Mouse (Mus musculus): ENCODE data around the gene Chmp1a. TPM values are rescaled to one million over a fixed set of nuclear protein-coding genes. Genes with fewer than 3 reads are reported as not detected.

The Chmp1a gene
- total and polyA plus RNA-seq, 3 experiments = 67.5 to 83.2 (median 69.5) TPM

DNA sequence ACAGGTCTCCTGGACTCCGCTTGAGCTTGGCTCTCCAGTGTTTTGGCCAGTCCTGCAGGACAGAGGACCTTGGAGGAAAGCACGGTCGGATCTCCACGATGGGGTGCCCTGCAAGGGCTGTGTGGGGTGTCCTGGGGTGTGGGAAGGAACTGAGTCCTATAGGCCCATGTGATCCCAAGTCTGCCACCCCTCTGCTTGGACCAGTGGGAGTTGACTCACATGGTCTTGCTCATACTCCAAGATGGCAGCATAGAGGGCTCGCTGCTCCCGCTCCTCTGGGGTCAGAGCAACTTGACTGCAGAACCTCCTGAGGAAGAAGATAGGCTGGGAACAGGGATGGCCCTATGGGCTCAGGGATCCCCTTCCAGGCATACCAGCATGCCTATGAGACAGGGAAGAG, 35.2 kb upstream of the Chmp1a start:
- H3K36me3 ChIP-seq (replicated peaks in 1 of 2; ENCODE audit: control insufficient read depth in 1 of 2, insufficient read depth in 1 of 2, low read length in 1 of 2) = peaks cover 43 to 86% of the 10 kb centered on the region in 2 experiments
- H3K9ac ChIP-seq (ENCODE audit: insufficient read depth, low read depth) = no peak overlapping the region
- H3K4me3 ChIP-seq (replicated peaks in 1 of 3; ENCODE audit: low read depth in 2 of 3, low read length in 2 of 3, poor library complexity in 1 of 3) = no peak overlapping the region
- H3K27ac ChIP-seq (ENCODE audit: insufficient read depth, low read depth) = no peak overlapping the region
- no peak overlapping the region for H3K4me2 ChIP-seq (ENCODE audit: insufficient read depth, low read depth, poor library complexity, severe bottlenecking)
- in situ Hi-C loops (cut with MboI; ENCODE audit: low pct_ligation_motif_present, low pct_unique_long_range_greater_than_20kb, low sequenced_read_pairs) (loop anchor here (5.0 kb wide), 1 partner anchor 40 kb away; no protein-coding TSS in a partner anchor), dilution Hi-C loops (cut with MboI; ENCODE audit: extremely low pct_ligation_motif_present, extremely low pct_unique_long_range_greater_than_20kb, low sequenced_read_pairs) (no loop called here)
- no peaks in the 10 kb centered on the region for H3K27me3 ChIP-seq (replicated peaks)
- TF ChIP-seq ZKSCAN1 (IDR thresholded peaks at IDR 0.05; ENCODE audit: borderline replicate concordance, low read depth, low read length) = no peak
- no peak for TF ChIP-seq CHD2 (IDR thresholded peaks at IDR 0.05; ENCODE audit: low read length)
- no peak for TF ChIP-seq MXI1 (IDR thresholded peaks at IDR 0.05; ENCODE audit: low read depth, low read length)
- no peak for TF ChIP-seq RCOR1 (conservative IDR thresholded peaks at IDR 0.05; ENCODE audit: low read depth, low read length)
- no peak for TF ChIP-seq ELF1 (IDR thresholded peaks at IDR 0.05; ENCODE audit: low read depth, low read length)
- no peak for TF ChIP-seq BHLHE40 (IDR thresholded peaks at IDR 0.05; ENCODE audit: low read depth, low read length)
- no peak for TF ChIP-seq POLR2AphosphoS2 (IDR thresholded peaks at IDR 0.05; ENCODE audit: low read depth, low read length)
- TF ChIP-seq MAX (IDR thresholded peaks at IDR 0.05; ENCODE audit: low read length) = no peak
- TF ChIP-seq MAFK (IDR thresholded peaks at IDR 0.05; ENCODE audit: insufficient replicate concordance, low read length) = no peak
- no peak for TF ChIP-seq CTCF (conservative IDR thresholded peaks at IDR 0.05 in 1 of 2, IDR thresholded peaks at IDR 0.05 in 1 of 2; ENCODE audit: low read depth in 2 of 2, low read length in 2 of 2)
- TF ChIP-seq ETS1 (conservative IDR thresholded peaks at IDR 0.05; ENCODE audit: low read depth, low read length) = no peak
- no peak for TF ChIP-seq USF2 (conservative IDR thresholded peaks at IDR 0.05; ENCODE audit: low read depth, low read length)
- TF ChIP-seq TBP (conservative IDR thresholded peaks at IDR 0.05; ENCODE audit: low read depth, low read length) = no peak
- no peak for TF ChIP-seq UBTF (IDR thresholded peaks at IDR 0.05; ENCODE audit: low read depth, low read length)
- no peak for TF ChIP-seq JUND (conservative IDR thresholded peaks at IDR 0.05; ENCODE audit: low read depth, low read length)
- TF ChIP-seq ZNF384 (IDR thresholded peaks at IDR 0.05; ENCODE audit: low read depth, low read length) = no peak
- DNase-seq (ENCODE audit: extremely low read depth) = no peak
- H3K4me1 ChIP-seq (ENCODE audit: control insufficient read depth in 1 of 2, insufficient read depth in 2 of 2) = peaks cover 5 to 34% of the 10 kb centered on the region in 2 experiments
- no peaks in the 10 kb centered on the region for H3K79me2 ChIP-seq (replicated peaks; ENCODE audit: control insufficient read depth, extremely low read depth, insufficient read depth, poor library complexity, severe bottlenecking)
- H3K9me3 ChIP-seq (replicated peaks; ENCODE audit: low read length) = no peaks in the 10 kb centered on the region

GRCm38 (mm10) chr8:123245543-123245942, 33.0 kb upstream of the Chmp1a start:
- H3K9me3 ChIP-seq (replicated peaks; ENCODE audit: low read length) = no peaks in the 10 kb centered on the region

More at GRCm38 (mm10) chr8:123245543-123245942, 33.0 kb upstream of the Chmp1a start:
- no peak for DNase-seq (ENCODE audit: extremely low read depth)
- TF ChIP-seq SMC3 (IDR thresholded peaks at IDR 0.05; ENCODE audit: low read depth, low read length) (no peak), UBTF (IDR thresholded peaks at IDR 0.05; ENCODE audit: low read depth, low read length) (no peak), CTCF (conservative IDR thresholded peaks at IDR 0.05 in 1 of 2, IDR thresholded peaks at IDR 0.05 in 1 of 2; ENCODE audit: low read depth in 2 of 2, low read length in 2 of 2) (no peak), ZMIZ1 (IDR thresholded peaks at IDR 0.05; ENCODE audit: low read depth, low read length) (no peak), RCOR1 (conservative IDR thresholded peaks at IDR 0.05; ENCODE audit: low read depth, low read length) (no peak), MAX (IDR thresholded peaks at IDR 0.05; ENCODE audit: low read length) (no peak), EP300 (IDR thresholded peaks at IDR 0.05; ENCODE audit: low read length) (no peak), ETS1 (conservative IDR thresholded peaks at IDR 0.05; ENCODE audit: low read depth, low read length) (no peak), ELF1 (IDR thresholded peaks at IDR 0.05; ENCODE audit: low read depth, low read length) (no peak), PAX5 (IDR thresholded peaks at IDR 0.05; ENCODE audit: low read length) (no peak), TBP (conservative IDR thresholded peaks at IDR 0.05; ENCODE audit: low read depth, low read length) (no peak), JUND (conservative IDR thresholded peaks at IDR 0.05; ENCODE audit: low read depth, low read length) (no peak), BHLHE40 (IDR thresholded peaks at IDR 0.05; ENCODE audit: low read depth, low read length) (no peak)
- dilution Hi-C loops (cut with MboI; ENCODE audit: extremely low pct_ligation_motif_present, extremely low pct_unique_long_range_greater_than_20kb, low sequenced_read_pairs) (no loop called here), in situ Hi-C loops (cut with MboI; ENCODE audit: low pct_ligation_motif_present, low pct_unique_long_range_greater_than_20kb, low sequenced_read_pairs) (loop anchor here (5.0 kb wide), 1 partner anchor 42 kb away; no protein-coding TSS in a partner anchor)
- H3K4me3 ChIP-seq (replicated peaks in 1 of 3; ENCODE audit: low read depth in 2 of 3, low read length in 2 of 3, poor library complexity in 1 of 3) = no peak overlapping the region
- H3K79me2 ChIP-seq (replicated peaks; ENCODE audit: control insufficient read depth, extremely low read depth, insufficient read depth, poor library complexity, severe bottlenecking) = no peaks in the 10 kb centered on the region
- H3K27ac ChIP-seq (ENCODE audit: insufficient read depth, low read depth) = no peak overlapping the region
- H3K9ac ChIP-seq (ENCODE audit: insufficient read depth, low read depth) = no peak overlapping the region
- H3K27me3 ChIP-seq (replicated peaks) = no peaks in the 10 kb centered on the region
- peaks cover 0 to 13% of the 10 kb centered on the region in 2 experiments; a peak in 2 of 4 replicates for H3K4me1 ChIP-seq (ENCODE audit: control insufficient read depth in 1 of 2, insufficient read depth in 2 of 2)
- no peak overlapping the region for H3K4me2 ChIP-seq (ENCODE audit: insufficient read depth, low read depth, poor library complexity, severe bottlenecking)
- H3K36me3 ChIP-seq (replicated peaks in 1 of 2; ENCODE audit: control insufficient read depth in 1 of 2, insufficient read depth in 1 of 2, low read length in 1 of 2) = peaks cover 37 to 88% of the 10 kb centered on the region in 2 experiments
